Mouse (Mus musculus): ENCODE measurements around the gene Olfr644.

DNA sequence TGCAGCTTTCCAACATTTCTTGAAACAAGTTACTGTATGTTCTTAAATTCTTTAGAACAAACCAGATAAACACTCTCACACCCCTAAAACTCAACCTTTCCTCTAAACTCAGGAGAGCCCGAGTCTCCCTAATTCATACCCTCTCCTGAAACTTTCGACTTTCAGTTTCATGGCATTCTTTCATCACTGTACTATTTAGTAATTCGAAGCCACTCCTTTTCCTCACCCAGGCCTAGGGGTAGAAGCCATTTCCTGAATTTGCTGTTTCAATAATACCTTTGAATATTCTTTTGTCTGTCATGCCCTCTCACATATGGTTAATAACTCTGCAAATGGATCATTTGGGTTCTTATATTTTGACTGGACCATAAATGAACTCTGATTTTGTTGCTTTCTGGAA is 44.7 kb downstream of the Olfr644 start:
- no peak for TF ChIP-seq GATA1 (IDR thresholded peaks at IDR 0.05; ENCODE audit: low read length)
- TF ChIP-seq TAL1 (IDR thresholded peaks at IDR 0.05; ENCODE audit: low read length), result no peak
